Mouse (Mus musculus) Patski (cell line): Measurements from ENCODE around the gene Atp1a4. TPM values are rescaled to one million over a fixed set of nuclear protein-coding genes. Genes with fewer than 3 reads are reported as not detected.

ENCODE experiments used
- ATAC-seq: fragments of 100-300 bp; one replicate; pipeline ENCODE4 v1.8.0; 2021
- CTCF ChIA-PET: fragments of 350-600 bp; sonication (Branson Sonifier 250); formaldehyde crosslinking; loops from one replicate; lab custom pipeline; 2022; ENCODE audit warnings: inconsistent platforms; lab: Charles Lee
- POLR2A ChIA-PET: fragments of 350-600 bp; sonication (Branson Sonifier 250); formaldehyde crosslinking; loops from one replicate; lab custom pipeline; 2022; ENCODE audit warnings: antibody characterized with exemption, inconsistent platforms; lab: Charles Lee
- DNase-seq: peaks from one replicate; pipeline ENCODE4 v3.0.0-alpha.2; 2011; ENCODE audit warnings: low read depth, low spot score
- H3K27me3 ChIP-seq: fragments of 371-371 bp; one replicate; pipeline ENCODE4 v1.5.1; 2021
- CTCF ChIP-seq: fragments of 100-300 bp; IDR thresholded peaks from one replicate; pipeline ENCODE4 v1.5.1; 2021
- in situ Hi-C: fragments of 300-500 bp; cut with MboI; formaldehyde crosslinking; loops from 3 replicates; pipeline ENCODE4 v1.11.1; 2018; ENCODE audit warnings: low pct_unique_long_range_greater_than_20kb, mixed read lengths
- polyA plus RNA-seq: library from polyadenylated mRNA; unstranded; gene quantifications from one replicate; pipeline ENCODE4 v1.2.3, GENCODE M21; 2021

Atp1a4 gene
- polyA plus RNA-seq, 1 experiment from 2014 or later: 0.06 TPM

- in situ Hi-C loops: no loop called here
- CTCF ChIA-PET: interaction anchor here (0.8 to 1.7 kb wide), 4 partner anchors 11 to 51 kb away, joined by 3 to 6 read pairs (median 4); no protein-coding TSS in a partner anchor
- H3K27me3 ChIP-seq: no peaks in the 10 kb centered on the region
- peak; percentile 68 for ATAC-seq
- TF ChIP-seq CTCF: peak; percentile 74
- DNase-seq: no peak
- POLR2A ChIA-PET: no interaction called here
Observed at GRCm38 (mm10) chr1:172188891-172189290, 69.3 kb downstream of the Atp1a4 start.

DNA sequence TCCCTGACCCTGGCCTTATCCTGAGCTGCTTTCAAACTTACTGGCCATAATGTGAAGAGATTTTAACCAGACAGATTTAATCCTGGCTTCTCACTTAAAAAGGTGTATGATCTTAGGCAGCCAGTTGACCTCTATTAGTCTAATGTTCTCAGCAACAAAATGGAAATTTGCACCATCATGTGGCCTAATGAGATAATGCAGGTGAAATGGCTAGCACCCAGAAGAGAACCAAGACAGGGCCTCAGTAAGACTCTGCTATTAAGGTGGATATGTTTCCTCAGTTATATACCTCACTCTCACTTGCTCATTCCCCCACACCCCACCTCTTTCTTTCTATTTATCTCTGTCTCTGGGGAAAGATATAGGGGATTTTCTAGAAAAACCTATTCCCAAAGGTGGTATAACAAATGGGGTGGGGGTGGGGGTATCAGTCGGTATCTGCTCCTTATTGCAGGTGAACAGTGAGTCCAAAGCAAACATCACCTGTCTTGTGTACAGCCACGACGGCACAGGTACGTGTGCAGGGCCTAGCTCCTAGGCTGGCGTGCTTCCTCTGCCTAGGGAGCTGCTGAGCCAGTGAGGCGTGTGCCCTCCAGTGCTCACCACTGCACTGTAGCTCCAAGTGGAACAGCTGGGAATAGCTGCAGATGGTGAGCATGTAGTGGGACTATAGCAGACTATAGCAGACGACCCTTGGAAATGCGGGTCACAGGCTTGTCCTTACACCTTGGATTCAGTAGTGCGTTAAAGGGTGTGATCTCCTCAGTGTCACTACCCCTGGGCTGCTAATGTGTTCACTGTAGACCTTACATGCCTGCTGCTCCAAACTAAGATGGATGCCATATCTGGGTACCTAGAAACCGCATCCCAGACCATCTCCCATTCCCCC, 71.6 kb downstream of the Atp1a4 start:
- in situ Hi-C loops: no loop called here
- ATAC-seq (no peak), DNase-seq (no peak)
- ChIA-PET POLR2A (interaction anchor here (0.6 to 1.7 kb wide), 4 partner anchors 10 to 20 kb away, joined by 3 to 6 read pairs (median 4); no protein-coding TSS in a partner anchor), CTCF (interaction anchor here (0.7 to 1.5 kb wide), 4 partner anchors 11 to 73 kb away, joined by 3 to 4 read pairs (median 3); no protein-coding TSS in a partner anchor)
- peak; percentile 54 for TF ChIP-seq CTCF
- H3K27me3 ChIP-seq: no peaks in the 10 kb centered on the region

DNA sequence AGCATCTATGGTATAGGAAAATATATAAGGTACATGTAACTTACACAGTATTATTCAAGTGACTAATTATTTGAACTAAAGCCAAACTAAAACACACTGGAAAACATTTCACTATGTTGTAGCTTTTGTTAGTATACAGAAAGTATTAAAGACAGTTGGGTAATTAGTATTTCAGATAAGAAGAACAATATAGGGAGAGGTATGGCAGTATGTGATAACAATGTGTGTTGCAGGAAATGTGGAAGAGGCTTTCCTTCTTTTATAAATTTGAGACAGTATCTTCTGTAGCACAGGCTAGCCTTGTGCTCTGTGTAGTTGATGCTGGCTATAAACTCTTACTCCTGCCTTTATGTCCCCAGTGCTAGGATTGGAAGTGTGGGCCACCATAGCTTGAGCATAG, 74.3 kb downstream of the Atp1a4 start:
- H3K27me3 ChIP-seq: no peaks in the 10 kb centered on the region
- ChIA-PET POLR2A (no interaction called here), CTCF (interaction anchor here (1.1 to 2.4 kb wide), 3 partner anchors 13 to 125 kb away, joined by 3 to 7 read pairs (median 6); no protein-coding TSS in a partner anchor)
- TF ChIP-seq CTCF: no peak
- DNase-seq (no peak), ATAC-seq (no peak)
- in situ Hi-C loops: no loop called here

- POLR2A ChIA-PET: interaction anchor here (0.6 to 0.7 kb wide), 2 partner anchors 14 to 1910 kb away, joined by 3 read pairs; no protein-coding TSS in a partner anchor
- H3K27me3 ChIP-seq: no peaks in the 10 kb centered on the region
- DNase-seq (no peak), ATAC-seq (no peak)
- CTCF ChIA-PET: interaction anchor here (1.1 to 2.4 kb wide), 2 partner anchors 14 to 64 kb away, joined by 3 to 6 read pairs; no protein-coding TSS in a partner anchor
- in situ Hi-C loops: no loop called here
- no peak for TF ChIP-seq CTCF
Observed at GRCm38 (mm10) chr1:172183056-172183455, 75.2 kb downstream of the Atp1a4 start.

DNA sequence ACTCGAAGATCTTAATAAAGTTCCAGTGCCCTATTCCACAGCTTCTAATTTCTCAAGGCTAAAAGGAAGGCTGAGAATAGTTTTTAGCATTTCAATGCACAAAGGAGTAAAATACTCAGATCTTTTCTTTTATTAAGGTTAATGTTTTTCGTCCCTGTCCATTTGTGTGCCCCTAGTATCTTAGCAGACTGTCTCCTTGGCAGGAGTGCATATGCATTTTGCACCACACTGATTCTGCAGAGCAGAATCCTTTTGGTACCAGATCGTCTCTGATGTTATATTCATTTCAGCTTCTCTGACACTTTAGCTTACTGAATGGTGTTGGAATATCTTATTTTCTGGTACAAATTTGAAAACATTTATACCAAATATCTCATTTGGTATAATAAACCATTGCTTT, 76.4 kb downstream of the Atp1a4 start:
- POLR2A ChIA-PET: interaction anchor here (0.7 to 1.3 kb wide), 2 partner anchors 13 to 16 kb away, joined by 3 to 4 read pairs; no protein-coding TSS in a partner anchor
- H3K27me3 ChIP-seq: no peaks in the 10 kb centered on the region
- ATAC-seq (no peak), DNase-seq (no peak)
- CTCF ChIA-PET: interaction anchor here (0.8 to 1.4 kb wide), 2 partner anchors 13 to 21 kb away, joined by 3 to 4 read pairs; no protein-coding TSS in a partner anchor
- in situ Hi-C loops: no loop called here
- no peak for TF ChIP-seq CTCF

GRCm38 (mm10) chr1:172180881-172181280, 77.3 kb downstream of the Atp1a4 start:
- POLR2A ChIA-PET: interaction anchor here (1.3 kb wide), 1 partner anchor 16 kb away, joined by 3 read pairs; no protein-coding TSS in a partner anchor
- DNase-seq (no peak), ATAC-seq (no peak)
- in situ Hi-C loops: no loop called here
- TF ChIP-seq CTCF: no peak
- CTCF ChIA-PET: interaction anchor here (1.4 kb wide), 1 partner anchor 20 kb away, joined by 4 read pairs; no protein-coding TSS in a partner anchor
- no peaks in the 10 kb centered on the region for H3K27me3 ChIP-seq

DNA sequence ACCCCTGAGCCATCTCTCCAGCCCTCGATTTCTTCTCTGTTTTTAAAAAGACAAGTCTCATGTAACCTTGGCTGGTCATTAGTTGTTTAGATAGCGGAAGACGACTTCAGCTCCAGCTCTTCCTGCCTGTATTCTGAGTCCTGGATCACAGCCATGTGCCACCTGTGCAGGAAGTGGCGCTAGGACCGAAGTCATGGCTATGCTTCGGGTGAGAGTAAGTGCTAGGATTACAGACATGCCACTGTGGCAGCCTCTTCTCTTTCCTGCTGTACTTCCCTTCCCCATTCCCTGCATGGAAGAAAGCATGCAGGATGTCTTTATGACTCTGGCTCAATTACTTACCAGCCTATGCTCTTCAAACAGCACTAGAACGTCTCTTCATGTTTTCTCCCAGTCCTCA, 79.1 kb downstream of the Atp1a4 start:
- TF ChIP-seq CTCF: no peak
- no peak for DNase-seq
- CTCF ChIA-PET: no interaction called here
- no peak for ATAC-seq
- in situ Hi-C loops: no loop called here
- no peaks in the 10 kb centered on the region for H3K27me3 ChIP-seq
- POLR2A ChIA-PET: interaction anchor here (0.8 kb wide), 1 partner anchor 63 kb away, joined by 4 read pairs; no protein-coding TSS in a partner anchor

DNA sequence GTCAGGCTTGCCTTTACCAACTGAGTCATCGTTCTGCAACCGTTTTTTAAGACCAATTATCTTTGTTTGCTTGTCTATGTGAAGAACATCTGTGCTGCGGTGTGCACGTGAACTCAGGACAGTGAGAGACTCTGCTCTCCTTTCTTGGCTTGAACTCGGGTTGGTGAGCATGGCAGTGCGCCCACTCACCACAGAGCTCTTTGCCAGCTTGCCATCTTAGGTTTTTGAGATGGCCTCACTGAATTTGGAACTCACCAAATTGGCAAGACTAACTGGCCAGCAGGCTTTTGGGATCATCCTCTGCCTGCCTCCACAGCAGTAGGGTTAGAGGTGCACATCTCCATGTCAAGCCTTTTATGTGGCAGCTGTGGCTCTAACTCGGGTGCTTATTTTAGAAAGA, 80.4 kb downstream of the Atp1a4 start:
- H3K27me3 ChIP-seq: no peaks in the 10 kb centered on the region
- no peak for TF ChIP-seq CTCF
- in situ Hi-C loops: no loop called here
- no peak for DNase-seq
- no peak for ATAC-seq
- ChIA-PET POLR2A (interaction anchor here (0.5 kb wide), 1 partner anchor 67 kb away, joined by 3 read pairs; no protein-coding TSS in a partner anchor), CTCF (interaction anchor here (0.6 to 2.8 kb wide), 5 partner anchors 10 to 614 kb away, joined by 3 to 12 read pairs (median 5); no protein-coding TSS in a partner anchor)

Other genes starting within 250 kb of the Atp1a4 start
- gene Vangl2, start 230.0 kb downstream of the Atp1a4 start, polyA plus RNA-seq: 11.5 TPM
- not detected for gene Nhlh1, start 200.8 kb downstream of the Atp1a4 start, polyA plus RNA-seq
- gene Copa, start 175.9 kb downstream of the Atp1a4 start, polyA plus RNA-seq: 181 TPM
- gene Ncstn, start 175.6 kb downstream of the Atp1a4 start, polyA plus RNA-seq: 144 TPM
- 104 TPM for gene Pex19, start 131.7 kb downstream of the Atp1a4 start, polyA plus RNA-seq
- gene Dcaf8, start 110.3 kb downstream of the Atp1a4 start, polyA plus RNA-seq: 162 TPM
- gene Pea15a, start 51.6 kb downstream of the Atp1a4 start, polyA plus RNA-seq: 723 TPM
- gene Casq1, start 38.5 kb downstream of the Atp1a4 start, polyA plus RNA-seq: 4.2 TPM
- 148 TPM for gene Igsf8, start 3.2 kb upstream of the Atp1a4 start, polyA plus RNA-seq
- gene Atp1a2, start 39.6 kb upstream of the Atp1a4 start, polyA plus RNA-seq: 0.69 TPM
- gene Kcnj9, start 70.9 kb upstream of the Atp1a4 start, polyA plus RNA-seq: 0.08 TPM
- gene Kcnj10, start 82.8 kb upstream of the Atp1a4 start, polyA plus RNA-seq: 0.04 TPM
- gene Pigm, start 118.1 kb upstream of the Atp1a4 start, polyA plus RNA-seq: 6.6 TPM
- 0.08 TPM for gene Slamf9, start 216.9 kb upstream of the Atp1a4 start, polyA plus RNA-seq
- 11.0 TPM for gene Igsf9, start 223.4 kb upstream of the Atp1a4 start, polyA plus RNA-seq
- gene Tagln2, start 241.6 kb upstream of the Atp1a4 start, polyA plus RNA-seq: 609 TPM